Mouse (Mus musculus) cerebellum, postnatal 14 days (tissue): ENCODE measurements around the gene S100a6.

Experiments used
- DNase-seq, 2 experiments: peaks; one replicate each; pipeline ENCODE4 v3.0.0; 2021; ENCODE audit warnings: mixed read lengths in 2 of 2

Gene S100a6

DNA sequence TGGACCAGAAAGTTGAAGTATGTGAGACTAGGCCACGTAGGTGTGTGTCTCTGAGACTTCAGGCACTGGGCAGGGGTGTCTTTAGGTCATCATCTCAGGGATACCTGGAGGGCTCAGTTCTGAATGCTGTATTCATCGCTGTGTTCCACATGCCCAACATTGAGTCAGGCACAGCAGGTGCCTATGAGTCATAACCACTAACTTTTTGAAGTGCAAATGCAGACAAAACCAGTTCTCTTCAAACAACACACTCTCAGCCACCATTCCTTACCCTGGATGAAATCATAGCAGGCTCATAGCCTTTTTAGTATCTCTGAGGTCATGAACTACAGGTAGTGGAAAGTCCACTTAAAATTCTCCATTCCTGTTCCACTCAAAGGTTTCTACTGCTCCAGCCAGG, 16.6 kb downstream of the S100a6 start:
- DNase-seq = no peak

DNA sequence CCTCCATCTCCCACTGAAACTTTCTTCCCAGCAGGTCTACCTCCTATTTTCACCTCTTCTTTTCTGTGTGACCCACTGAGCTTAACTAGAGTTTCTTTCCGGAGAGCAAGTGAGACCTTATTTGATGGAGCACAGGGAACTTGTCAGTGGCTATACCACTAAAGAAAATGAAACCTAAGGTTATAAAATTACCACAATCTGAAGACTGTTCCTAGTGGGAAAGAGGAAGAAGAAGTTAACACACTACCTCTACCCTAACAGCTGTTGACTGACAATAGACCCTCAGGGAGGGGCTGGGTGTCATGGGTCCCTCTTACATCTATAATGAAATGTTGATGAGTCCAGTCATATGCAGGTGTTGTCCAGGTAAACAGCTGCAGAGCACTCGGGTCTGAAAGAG, 19.3 kb downstream of the S100a6 start:
- no peak for DNase-seq

DNA sequence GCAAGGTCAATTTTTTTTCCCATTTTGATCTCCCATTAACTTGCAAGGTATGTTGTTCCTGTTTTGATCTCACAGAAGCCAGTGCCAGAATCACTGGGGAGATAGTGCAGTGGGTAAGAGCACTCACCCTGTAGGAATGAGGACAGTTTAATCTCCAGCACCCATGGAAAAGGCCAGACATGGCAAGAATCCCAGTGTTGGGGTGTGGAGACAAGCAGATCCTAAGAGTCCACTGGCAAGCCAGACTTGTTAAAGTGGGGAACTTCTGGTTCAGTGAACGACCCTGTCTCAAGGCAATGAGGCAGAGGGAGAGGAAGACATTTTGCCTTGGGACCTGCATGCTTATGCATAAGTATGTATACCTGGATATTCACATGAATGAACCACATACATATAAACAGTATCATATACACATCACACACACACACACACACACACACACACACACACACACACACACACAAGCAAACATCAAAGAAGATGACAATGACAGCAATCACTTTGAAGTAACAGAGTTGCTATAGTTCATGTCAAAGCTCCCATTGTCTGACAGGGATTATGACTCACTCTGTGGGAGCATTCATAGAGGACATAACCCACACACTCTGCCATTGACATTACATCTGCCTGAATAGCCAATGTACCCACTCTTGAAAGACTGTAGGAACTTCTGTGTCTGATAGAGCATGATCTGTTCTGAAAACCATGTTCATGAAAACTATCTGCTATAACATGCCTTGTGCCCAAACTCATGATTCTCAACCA, 26.0 kb downstream of the S100a6 start:
- DNase-seq = no peak

GRCm38 (mm10) chr3:90639511-90640154, 27.0 kb downstream of the S100a6 start:
- DNase-seq = peak; percentile 20 to 36

DNA sequence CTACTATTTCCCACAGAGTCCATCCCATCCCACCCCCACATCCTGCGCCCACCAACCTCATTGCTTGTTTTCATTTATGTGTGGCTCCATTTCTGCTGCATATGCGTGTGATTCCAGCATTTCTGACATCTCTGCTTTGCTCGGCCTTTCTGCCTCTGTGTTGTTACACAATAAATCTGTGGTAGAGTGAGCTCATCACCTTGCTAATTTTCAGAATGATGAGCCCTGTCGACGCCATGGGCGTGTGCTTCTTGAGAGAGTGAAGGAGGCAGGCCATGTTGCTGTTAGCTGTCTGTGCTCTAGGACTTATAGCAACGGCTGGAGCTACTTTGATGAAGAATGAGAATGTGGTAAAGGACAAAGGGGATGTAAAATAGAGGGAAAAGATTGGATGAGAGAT, 28.3 kb downstream of the S100a6 start:
- DNase-seq = no peak

- DNase-seq = peak; percentile 15 to 46
These were observed 31.5 kb downstream of the S100a6 start for GRCm38 (mm10) chr3:90644220-90644619.

DNA sequence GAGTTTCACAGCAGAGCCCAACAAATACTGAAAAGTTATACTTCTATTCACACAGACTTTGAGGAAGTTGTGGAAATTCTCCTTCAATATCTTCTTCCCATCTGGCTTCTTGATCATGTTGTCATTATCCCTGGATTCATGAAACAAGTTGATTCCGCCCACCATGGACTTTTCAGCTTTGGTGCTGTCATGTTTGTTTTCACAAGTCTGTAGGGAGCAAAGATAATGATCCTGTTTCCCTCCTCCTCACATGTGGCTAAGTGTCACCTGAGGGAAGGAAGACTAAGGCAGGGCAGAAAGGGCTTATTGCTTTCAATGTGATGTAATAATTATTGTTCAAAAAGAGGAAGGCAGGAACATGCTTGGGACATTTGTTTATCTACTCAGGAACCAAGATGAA, 34.6 kb downstream of the S100a6 start:
- no peak for DNase-seq

- no peak for DNase-seq
These were observed 36.3 kb downstream of the S100a6 start for GRCm38 (mm10) chr3:90648981-90649380.

DNA sequence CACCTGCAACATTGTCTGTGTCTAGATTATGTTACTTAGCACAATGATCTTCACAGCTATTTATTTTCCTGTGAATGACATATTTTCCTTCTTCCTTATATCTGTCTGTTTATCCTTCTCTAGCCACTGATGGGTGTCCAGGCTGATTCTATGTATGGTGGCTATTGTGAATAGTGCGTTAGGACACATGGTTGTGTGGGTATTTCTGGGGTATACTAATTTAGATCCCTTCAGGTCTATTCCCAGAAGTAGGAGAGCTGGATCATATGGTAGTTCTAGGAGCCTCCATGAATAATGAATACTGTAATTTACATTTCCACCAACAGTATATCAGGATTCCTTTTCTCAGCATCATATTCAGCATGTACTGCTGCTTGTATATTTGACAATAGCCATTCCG, 37.1 kb downstream of the S100a6 start:
- DNase-seq = no peak

GRCm38 (mm10) chr3:90652878-90653508, 40.3 kb downstream of the S100a6 start:
- peak; percentile 85 to 89 for DNase-seq

GRCm38 (mm10) chr3:90653717-90654116, 41.0 kb downstream of the S100a6 start, which contains the start of gene S100a7a:
S100a7a (plus strand) TSS chr3:90654017.
- no peak for DNase-seq

GRCm38 (mm10) chr3:90657405-90657804, 44.7 kb downstream of the S100a6 start:
- DNase-seq = peak in 1 of 2 experiments; percentile 4

DNA sequence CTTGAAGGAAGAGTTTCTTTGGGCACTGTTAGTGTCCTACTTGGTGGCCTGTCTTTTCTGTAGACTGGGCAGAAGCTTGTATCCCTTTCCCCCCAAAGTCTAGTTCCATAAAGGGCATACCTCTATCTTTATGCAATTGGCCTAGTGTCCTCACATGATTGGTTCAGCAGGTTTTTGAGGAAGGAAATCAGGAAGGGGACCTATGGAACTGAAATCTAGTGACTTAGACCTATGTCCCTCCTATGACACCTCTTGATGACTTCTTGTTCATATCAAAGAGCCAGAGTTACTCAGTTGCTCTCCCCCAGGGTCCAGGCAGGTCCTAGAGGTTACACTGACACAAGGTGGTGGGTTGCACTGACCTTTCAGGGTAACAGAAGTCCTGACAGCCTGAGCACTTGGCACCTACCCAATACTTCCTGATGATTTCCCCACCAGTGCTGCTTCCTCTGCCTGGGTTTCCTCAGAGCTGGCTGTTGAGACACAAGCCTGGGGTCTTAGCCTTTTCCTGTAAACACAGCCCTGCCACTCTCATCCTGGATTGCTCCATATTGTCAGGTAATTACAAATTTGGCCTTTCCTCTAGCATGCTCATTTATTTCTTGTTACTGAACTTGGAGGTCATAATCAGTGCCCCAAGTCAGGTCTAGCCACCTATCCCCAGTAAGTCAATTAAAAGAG, 46.8 kb downstream of the S100a6 start:
- DNase-seq = no peak

GRCm38 (mm10) chr3:90664219-90664618, 51.5 kb downstream of the S100a6 start:
- DNase-seq = peak in 1 of 2 experiments; percentile 4

DNA sequence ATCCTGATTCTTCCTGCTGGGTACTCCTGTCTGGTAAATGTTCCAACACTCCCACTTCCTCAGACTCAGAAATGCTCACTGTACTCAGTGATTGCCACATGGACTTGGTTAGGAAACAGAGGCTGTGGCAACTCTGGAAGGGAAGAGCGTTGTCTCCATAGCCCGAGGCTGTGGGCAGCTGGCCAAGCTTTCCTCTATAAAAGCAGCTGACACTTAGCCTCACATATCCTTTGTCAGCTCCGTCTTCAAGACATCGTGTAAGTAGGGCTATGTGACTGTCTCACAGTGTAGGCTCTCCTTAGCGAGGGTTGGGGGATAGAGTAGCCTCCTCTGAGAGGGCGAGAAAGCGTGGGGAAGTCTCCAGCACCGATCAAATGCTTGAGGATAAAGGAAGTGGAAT, 56.2 kb downstream of the S100a6 start, which contains the start of gene S100a8:
Gene S100a8 (plus strand): TSS at position 133 of the 400 bp plus-strand sequence.
- peak in 1 of 2 experiments; percentile 14 for DNase-seq
